Mouse (Mus musculus) brown adipose tissue, adult 24 weeks (tissue): Measurements from ENCODE around the gene Cacnb4. TPM values are rescaled to one million over a fixed set of nuclear protein-coding genes. Genes with fewer than 3 reads are reported as not detected.

ENCODE experiments used
- H3K27ac ChIP-seq: fragments of 200-500 bp; replicated peaks from 2 replicates; pipeline ENCODE4 v1.5.1; 2012; ENCODE audit warnings: low read depth, mild to moderate bottlenecking, low read length
- H3K4me1 ChIP-seq: fragments of 200-500 bp; 2 replicates; pipeline ENCODE4 v1.6.1; 2012; ENCODE audit warnings: low read length, mixed read lengths; ENCODE audit not compliant: control insufficient read depth, insufficient read depth, insufficient read length
- H3K4me3 ChIP-seq: fragments of 200-500 bp; 2 replicates; pipeline ENCODE4 v1.5.1; 2012; ENCODE audit warnings: low read depth, mild to moderate bottlenecking, low read length, moderate library complexity; ENCODE audit not compliant: insufficient read depth
- polyA plus RNA-seq: library from polyadenylated mRNA; stranded (reverse); fragments of >200 nt; gene quantifications from 2 replicates; pipeline ENCODE4 v1.2.4, GENCODE M21; 2012; ENCODE audit not compliant: missing spikeins, insufficient read depth, insufficient read length

Cacnb4 gene
- polyA plus RNA-seq, 1 experiment = not detected

GRCm38 (mm10) chr2:52626266-52626665 lies 50.4 kb downstream of the Cacnb4 start:
- no peak overlapping the region for H3K4me3 ChIP-seq
- H3K4me1 ChIP-seq = no peaks in the 10 kb centered on the region
- H3K27ac ChIP-seq = no peak overlapping the region

DNA sequence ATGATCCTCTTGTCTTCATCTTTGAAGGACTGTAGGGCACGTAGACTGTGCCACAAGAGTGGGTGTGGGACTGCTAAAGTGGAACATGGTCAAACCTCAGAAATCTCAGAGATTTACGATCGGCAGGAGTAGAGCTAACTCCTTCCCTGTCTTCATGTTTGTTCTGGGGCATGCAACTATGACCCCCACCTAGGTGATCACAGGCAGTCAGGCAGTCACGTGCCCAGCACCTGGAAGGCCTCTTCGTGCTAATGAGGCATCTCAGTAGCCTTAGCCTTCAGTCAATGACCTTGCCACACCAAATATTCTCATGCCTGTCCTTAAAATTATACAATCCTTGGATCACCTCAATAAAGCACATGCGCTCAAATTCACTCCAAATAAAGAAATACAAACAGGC lies 50.9 kb downstream of the Cacnb4 start:
- Histone ChIP-seq H3K4me3 (no peak overlapping the region), H3K27ac (no peak overlapping the region), H3K4me1 (no peaks in the 10 kb centered on the region)

DNA sequence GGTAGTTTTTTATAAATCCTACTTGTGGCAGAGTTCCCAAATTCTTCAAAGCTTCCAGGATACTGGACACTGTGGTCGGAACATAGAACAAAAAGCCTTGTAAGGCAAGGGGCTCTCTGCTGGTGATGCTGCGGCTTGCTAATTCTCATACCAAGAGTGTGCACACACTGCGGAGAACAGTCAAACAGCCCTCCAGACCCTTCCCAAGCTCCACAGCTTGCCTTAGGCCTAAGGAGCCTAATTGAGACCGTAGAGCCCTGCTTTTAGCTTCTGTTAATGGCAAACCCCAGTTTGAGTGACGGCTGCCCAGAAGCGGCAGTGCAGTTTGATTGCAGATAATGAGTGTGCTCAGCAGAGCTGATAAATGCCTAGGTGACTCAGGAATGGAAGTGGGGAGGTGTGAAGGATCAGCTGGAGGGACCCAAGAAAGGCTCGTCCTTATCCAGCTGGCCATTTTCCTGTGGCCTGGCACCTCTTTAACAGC lies 52.7 kb downstream of the Cacnb4 start:
- no peak overlapping the region for H3K27ac ChIP-seq
- no peak overlapping the region for H3K4me3 ChIP-seq
- no peaks in the 10 kb centered on the region for H3K4me1 ChIP-seq

- H3K27ac ChIP-seq = no peak overlapping the region
- no peaks in the 10 kb centered on the region for H3K4me1 ChIP-seq
- no peak overlapping the region for H3K4me3 ChIP-seq
Observed at GRCm38 (mm10) chr2:52623461-52623860, 53.2 kb downstream of the Cacnb4 start.

- no peak overlapping the region for H3K27ac ChIP-seq
- no peak overlapping the region for H3K4me3 ChIP-seq
- H3K4me1 ChIP-seq = no peaks in the 10 kb centered on the region
Observed at GRCm38 (mm10) chr2:52622616-52623015, 54.0 kb downstream of the Cacnb4 start.

GRCm38 (mm10) chr2:52619406-52619974 lies 57.1 kb downstream of the Cacnb4 start:
- Histone ChIP-seq H3K27ac (no peak overlapping the region), H3K4me1 (no peaks in the 10 kb centered on the region), H3K4me3 (no peak overlapping the region)

- Histone ChIP-seq H3K27ac (no peak overlapping the region), H3K4me3 (no peak overlapping the region), H3K4me1 (no peaks in the 10 kb centered on the region)
Observed at GRCm38 (mm10) chr2:52618804-52619203, 57.8 kb downstream of the Cacnb4 start.

DNA sequence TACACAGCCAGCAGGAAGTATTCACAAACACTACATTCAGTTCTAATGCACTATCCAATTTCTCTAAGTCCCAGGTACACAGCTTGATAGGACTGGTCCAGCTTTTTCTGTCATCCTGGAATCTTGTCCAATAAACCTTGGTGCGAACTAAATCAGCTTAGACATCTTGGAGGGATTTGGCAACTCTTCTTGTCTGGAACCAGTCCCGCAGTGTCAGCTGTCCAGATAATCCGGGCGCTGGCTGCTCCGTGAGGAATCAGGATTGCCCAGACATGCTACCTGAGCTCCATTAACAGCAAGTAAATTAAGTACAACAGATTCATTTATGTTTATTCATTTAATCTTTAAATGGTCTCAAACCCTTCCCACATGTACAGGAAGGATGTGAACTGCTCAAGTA lies 61.2 kb downstream of the Cacnb4 start:
- H3K4me1 ChIP-seq = no peaks in the 10 kb centered on the region
- H3K4me3 ChIP-seq = no peak overlapping the region
- H3K27ac ChIP-seq = no peak overlapping the region

GRCm38 (mm10) chr2:52613888-52614287 lies 62.7 kb downstream of the Cacnb4 start:
- no peak overlapping the region for H3K4me3 ChIP-seq
- no peak overlapping the region for H3K27ac ChIP-seq
- H3K4me1 ChIP-seq = no peaks in the 10 kb centered on the region

DNA sequence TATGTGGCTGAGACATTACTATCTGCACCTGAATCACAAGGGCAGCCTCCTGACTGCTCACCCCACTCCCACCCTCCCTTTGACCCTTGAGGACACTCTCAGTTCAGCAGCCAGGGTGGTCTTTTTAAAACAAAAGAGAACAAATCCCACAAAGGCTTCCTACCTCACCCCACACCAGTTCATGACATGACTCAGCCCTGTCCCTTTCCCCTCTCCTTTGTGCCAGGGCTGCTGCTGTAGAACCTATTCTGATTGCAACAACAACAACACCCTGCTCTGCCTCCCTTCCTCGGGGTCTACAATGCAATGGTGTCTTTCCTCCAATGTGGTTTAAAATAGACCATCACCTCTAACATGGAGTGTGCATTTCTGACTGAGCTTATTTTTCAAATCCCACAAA lies 67.1 kb downstream of the Cacnb4 start:
- H3K27ac ChIP-seq = no peak overlapping the region
- no peaks in the 10 kb centered on the region for H3K4me1 ChIP-seq
- H3K4me3 ChIP-seq = no peak overlapping the region

DNA sequence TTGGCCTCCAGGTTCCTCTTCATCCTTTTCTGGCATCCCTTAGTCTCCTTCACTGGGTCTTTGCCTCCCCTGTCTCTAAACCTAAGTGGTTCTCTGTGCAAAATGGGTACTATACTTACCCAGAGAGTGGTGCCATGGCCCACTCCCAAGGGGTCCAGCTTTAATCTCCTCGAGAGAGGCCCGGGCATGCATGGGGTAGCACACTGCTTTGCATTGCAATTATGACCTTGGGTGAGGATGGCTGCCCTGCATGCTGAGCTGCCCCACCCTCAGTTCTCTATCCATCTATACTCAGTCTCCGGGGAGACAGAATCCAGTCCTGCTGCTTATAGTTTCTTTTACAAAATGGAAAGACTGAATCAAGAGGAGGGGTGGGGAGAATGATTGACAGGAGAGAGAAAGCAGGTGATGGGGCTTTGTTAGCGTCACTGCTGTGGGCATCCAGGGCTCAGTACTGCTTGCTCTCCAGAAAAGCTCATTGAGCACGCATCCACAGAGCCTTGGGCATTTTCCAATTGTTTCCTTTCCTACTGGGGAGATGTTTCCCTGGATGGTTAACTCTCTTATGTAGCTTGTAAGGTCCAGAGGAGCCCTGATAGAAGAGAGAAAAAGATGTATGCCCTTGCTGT lies 68.7 kb downstream of the Cacnb4 start:
- no peak overlapping the region for H3K27ac ChIP-seq
- no peaks in the 10 kb centered on the region for H3K4me1 ChIP-seq
- no peak overlapping the region for H3K4me3 ChIP-seq

- no peak overlapping the region for H3K27ac ChIP-seq
- no peak overlapping the region for H3K4me3 ChIP-seq
- no peaks in the 10 kb centered on the region for H3K4me1 ChIP-seq
Observed at GRCm38 (mm10) chr2:52606331-52606730, 70.3 kb downstream of the Cacnb4 start.

DNA sequence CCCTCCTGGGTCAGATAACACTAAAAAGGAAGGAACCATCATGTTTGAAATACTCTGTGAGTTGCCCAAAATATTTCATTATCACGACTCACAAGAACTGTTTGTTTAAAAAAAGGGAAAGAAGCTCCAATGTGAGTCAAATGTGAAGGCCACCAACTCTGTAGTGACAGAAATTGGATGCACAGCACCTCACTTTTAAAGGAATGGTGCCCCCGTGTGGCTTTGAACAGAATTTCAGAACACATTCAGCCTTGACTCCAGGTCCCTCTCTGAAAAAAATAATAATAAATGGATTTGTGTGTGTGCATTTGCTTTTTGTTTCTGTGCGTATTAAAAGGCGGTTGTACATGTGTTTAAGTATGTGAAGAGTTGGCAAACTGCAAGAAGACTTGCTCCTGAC lies 71.3 kb downstream of the Cacnb4 start:
- no peak overlapping the region for H3K4me3 ChIP-seq
- H3K27ac ChIP-seq = no peak overlapping the region
- no peaks in the 10 kb centered on the region for H3K4me1 ChIP-seq

GRCm38 (mm10) chr2:52604651-52605020 lies 72.0 kb downstream of the Cacnb4 start:
- Histone ChIP-seq H3K4me1 (no peaks in the 10 kb centered on the region), H3K27ac (no peak overlapping the region), H3K4me3 (no peak overlapping the region)

DNA sequence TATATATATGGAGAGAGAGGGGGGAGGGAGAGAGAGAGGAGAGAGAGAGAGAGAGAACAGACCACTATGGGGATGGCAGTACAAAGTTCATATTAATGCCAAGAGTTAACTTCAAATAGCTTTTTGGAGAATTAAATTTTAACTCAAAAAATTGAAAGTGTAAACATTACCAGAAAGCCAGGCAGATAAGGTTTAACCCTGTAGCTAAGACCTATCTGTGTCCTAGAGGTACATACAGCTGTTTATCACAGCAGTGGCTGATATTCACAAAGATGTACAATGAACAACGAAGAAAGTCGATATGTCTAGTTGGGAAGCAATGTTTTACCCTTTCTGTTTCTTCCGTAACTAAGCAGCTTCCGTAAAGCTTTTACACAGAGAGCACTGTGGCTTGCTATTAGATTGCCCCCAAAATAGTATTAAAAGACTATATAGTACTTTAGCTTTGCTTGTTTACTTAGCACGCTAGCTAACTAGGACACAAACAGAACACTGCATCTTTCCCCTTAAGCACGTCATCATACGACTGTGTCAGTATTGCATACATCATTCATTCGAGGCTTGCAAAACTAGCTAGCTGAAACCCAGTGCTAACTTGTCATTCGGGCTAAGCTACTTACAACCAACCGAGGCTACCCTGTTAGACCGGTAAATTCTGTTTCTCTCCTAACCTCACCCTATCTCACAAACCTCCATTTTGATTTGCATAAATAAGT lies 72.5 kb downstream of the Cacnb4 start:
- Histone ChIP-seq H3K4me3 (no peak overlapping the region), H3K27ac (no peak overlapping the region), H3K4me1 (no peaks in the 10 kb centered on the region)

GRCm38 (mm10) chr2:52603421-52603820 lies 73.2 kb downstream of the Cacnb4 start:
- H3K4me3 ChIP-seq = no peak overlapping the region
- no peaks in the 10 kb centered on the region for H3K4me1 ChIP-seq
- no peak overlapping the region for H3K27ac ChIP-seq
